Mouse (Mus musculus): ENCODE data around the gene 4930523C07Rik. TPM values are rescaled to one million over a fixed set of nuclear protein-coding genes. Genes with fewer than 3 reads are reported as not detected.
A peak's percentile ranks its signal among the peaks of the same experiment; 100 is the strongest.

Gene 4930523C07Rik
- polyA plus RNA-seq, 1 experiment from 2014 or later = 11.8 TPM

DNA sequence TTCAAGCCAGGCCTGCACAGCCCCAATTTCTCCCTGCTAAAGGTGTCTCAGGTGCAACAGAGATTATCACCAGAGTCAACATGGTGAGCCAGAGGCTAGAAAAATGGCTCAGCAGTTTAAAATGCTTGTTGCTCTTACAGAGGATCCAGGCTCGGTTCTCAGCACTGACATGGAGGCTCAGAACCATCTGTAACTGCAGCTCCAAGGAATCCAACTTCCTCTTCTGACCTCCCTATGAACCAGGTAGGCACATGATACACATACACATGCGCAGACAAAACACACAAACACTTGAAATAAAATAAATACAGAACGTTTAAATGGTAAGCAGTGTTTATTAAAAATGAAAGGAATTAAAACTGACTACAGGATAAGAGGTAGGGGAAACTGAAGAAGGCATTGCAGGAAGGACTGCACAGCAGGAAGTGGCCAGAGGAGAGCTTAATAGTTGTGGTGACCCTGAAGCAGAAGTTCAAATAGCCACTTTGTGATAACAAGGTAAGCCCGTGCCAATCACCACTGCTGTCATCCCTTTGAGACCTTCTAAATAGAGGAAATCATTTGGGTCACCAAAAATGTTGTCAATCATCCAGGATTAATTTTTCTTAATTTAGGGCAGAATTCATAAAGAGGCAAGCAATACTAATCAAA is 10.1 kb upstream of the 4930523C07Rik start:
- H3K27me3 ChIP-seq = no peaks in the 10 kb centered on the region
- ATAC-seq (ENCODE audit: low FRiP score, low read depth) = no peak
- no peak overlapping the region for H3K4me3 ChIP-seq
- H3K36me3 ChIP-seq = no peaks in the 10 kb centered on the region
- 84% methylated on average over 4 of the region's 4 CpGs for WGBS
- H3K9ac ChIP-seq = no peak overlapping the region
- no peaks in the 10 kb centered on the region for H3K9me3 ChIP-seq
- no peaks in the 10 kb centered on the region for H3K4me1 ChIP-seq
- H3K27ac ChIP-seq = no peak overlapping the region
- H3K4me2 ChIP-seq (replicated peaks) = no peak overlapping the region

DNA sequence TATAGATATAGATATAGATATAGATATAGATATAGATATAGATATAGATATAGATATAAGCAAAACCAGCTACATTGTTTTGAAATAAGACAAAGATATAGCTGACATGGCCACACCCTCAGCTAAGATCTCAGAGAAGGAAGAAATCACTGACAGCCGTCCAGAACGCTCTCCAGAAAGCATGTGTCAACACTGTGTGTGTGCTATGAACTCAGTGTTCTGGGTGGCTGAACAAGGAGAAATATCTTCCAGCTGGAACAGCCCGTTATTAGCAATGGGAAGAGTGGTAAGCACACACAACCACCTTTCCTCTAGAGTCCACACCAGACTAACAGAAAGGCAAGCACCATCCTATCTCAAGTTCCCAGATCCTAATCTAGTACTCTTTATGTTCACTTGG is 8.6 kb upstream of the 4930523C07Rik start:
- Histone ChIP-seq H3K27me3 (no peaks in the 10 kb centered on the region), H3K36me3 (no peaks in the 10 kb centered on the region), H3K4me3 (no peak overlapping the region), H3K9ac (no peak overlapping the region), H3K9me3 (no peaks in the 10 kb centered on the region), H3K27ac (no peak overlapping the region), H3K4me1 (no peaks in the 10 kb centered on the region), H3K4me2 (replicated peaks) (no peak overlapping the region)
- WGBS = 80% methylated on average over 3 of the region's 3 CpGs
- ATAC-seq (ENCODE audit: low FRiP score, low read depth) = no peak

- no peaks in the 10 kb centered on the region for H3K9me3 ChIP-seq
- no peaks in the 10 kb centered on the region for H3K4me1 ChIP-seq
- no peak overlapping the region for H3K27ac ChIP-seq
- ATAC-seq (ENCODE audit: low FRiP score, low read depth) = peak; percentile 59; the same call in 1 of the 2 replicates
- H3K27me3 ChIP-seq = no peaks in the 10 kb centered on the region
- WGBS = 69% methylated on average over 4 of the region's 5 CpGs
- H3K36me3 ChIP-seq = no peaks in the 10 kb centered on the region
- no peak overlapping the region for H3K4me2 ChIP-seq (replicated peaks)
- no peak overlapping the region for H3K4me3 ChIP-seq
- H3K9ac ChIP-seq = no peak overlapping the region
Measured at GRCm38 (mm10) chr1:160036996-160037521, 7.1 kb upstream of the 4930523C07Rik start.

- H3K4me2 ChIP-seq (replicated peaks) = no peak overlapping the region
- no peak for ATAC-seq (ENCODE audit: low FRiP score, low read depth)
- WGBS = 65% methylated on average over 7 of the region's 7 CpGs
Measured at GRCm38 (mm10) chr1:160039951-160040645, 4.1 kb upstream of the 4930523C07Rik start.

GRCm38 (mm10) chr1:160041264-160041775 is 2.9 kb upstream of the 4930523C07Rik start:
- Histone ChIP-seq H3K4me3 (no peak overlapping the region), H3K4me2 (replicated peaks) (no peak overlapping the region), H3K4me1 (0 out of 2 replicates have a peak, but pooled peaks cover 5% of the 10 kb centered on the region), H3K36me3 (no peaks in the 10 kb centered on the region), H3K27me3 (no peaks in the 10 kb centered on the region; the same call in 1 of the 2 replicates), H3K27ac (no peak overlapping the region), H3K9me3 (no peaks in the 10 kb centered on the region), H3K9ac (no peak overlapping the region)
- 88% methylated on average over 7 of the region's 7 CpGs for WGBS
- ATAC-seq (ENCODE audit: low FRiP score, low read depth) = no peak

More at GRCm38 (mm10) chr1:160039951-160040645, 4.1 kb upstream of the 4930523C07Rik start:
- H3K27me3 ChIP-seq = no peaks in the 10 kb centered on the region; the same call in 1 of the 2 replicates
- no peak overlapping the region for H3K4me3 ChIP-seq
- no peaks in the 10 kb centered on the region for H3K9me3 ChIP-seq
- no peaks in the 10 kb centered on the region for H3K36me3 ChIP-seq
- H3K4me1 ChIP-seq = 0 out of 2 replicates have a peak, but pooled peaks cover 5% of the 10 kb centered on the region
- H3K27ac ChIP-seq = no peak overlapping the region
- no peak overlapping the region for H3K9ac ChIP-seq

DNA sequence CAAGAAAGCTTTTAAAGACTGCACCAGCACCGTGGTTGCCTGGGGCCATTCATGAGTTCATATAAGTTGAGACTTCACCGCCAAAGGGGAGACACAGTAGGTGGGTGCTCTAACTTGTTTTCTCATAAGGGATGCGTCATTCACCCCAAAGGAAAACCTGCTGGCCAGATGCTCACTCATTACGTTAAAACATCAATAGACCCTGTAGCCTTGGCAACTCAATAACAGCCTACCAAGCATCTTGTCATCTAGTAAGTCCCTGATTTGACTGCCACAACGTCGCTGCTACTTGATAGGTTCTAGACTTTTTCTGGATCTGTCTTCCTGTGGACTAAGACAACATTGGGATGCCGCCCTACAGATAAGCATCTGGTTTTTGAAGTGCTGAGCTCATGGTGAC is 1.8 kb upstream of the 4930523C07Rik start:
- H3K36me3 ChIP-seq = no peaks in the 10 kb centered on the region
- 73% methylated on average over 7 of the region's 7 CpGs for WGBS
- H3K27ac ChIP-seq = no peak overlapping the region
- ATAC-seq (ENCODE audit: low FRiP score, low read depth) = no peak
- H3K4me1 ChIP-seq = 0 out of 2 replicates have a peak, but pooled peaks cover 5% of the 10 kb centered on the region
- H3K27me3 ChIP-seq = no peaks in the 10 kb centered on the region; the same call in 1 of the 2 replicates
- H3K9ac ChIP-seq = no peak overlapping the region
- no peaks in the 10 kb centered on the region for H3K9me3 ChIP-seq
- H3K4me2 ChIP-seq (replicated peaks) = no peak overlapping the region
- H3K4me3 ChIP-seq = no peak overlapping the region

GRCm38 (mm10) chr1:160043271-160043975 is 759 bp upstream of the 4930523C07Rik start:
- Histone ChIP-seq H3K9ac (no peak overlapping the region), H3K4me2 (replicated peaks) (peak overlapping the region; percentile 82), H3K9me3 (no peaks in the 10 kb centered on the region), H3K27ac (no peak overlapping the region), H3K36me3 (no peaks in the 10 kb centered on the region), H3K4me1 (0 out of 2 replicates have a peak, but pooled peaks cover 5% of the 10 kb centered on the region), H3K27me3 (no peaks in the 10 kb centered on the region; the same call in 1 of the 2 replicates), H3K4me3 (peak overlapping the region; percentile 51)
- ATAC-seq (ENCODE audit: low FRiP score, low read depth) = no peak
- 88% methylated on average over 13 of the region's 13 CpGs for WGBS

GRCm38 (mm10) chr1:160045056-160045715 is 1.0 kb downstream of the 4930523C07Rik start:
- H3K4me2 ChIP-seq (replicated peaks) = peak overlapping the region; percentile 82
- 70% methylated on average over 3 of the region's 3 CpGs for WGBS
- H3K27me3 ChIP-seq = no peaks in the 10 kb centered on the region; the same call in 1 of the 2 replicates
- H3K9me3 ChIP-seq = no peaks in the 10 kb centered on the region
- H3K36me3 ChIP-seq = no peaks in the 10 kb centered on the region
- no peak overlapping the region for H3K27ac ChIP-seq
- H3K4me1 ChIP-seq = 0 out of 2 replicates have a peak, but pooled peaks cover 5% of the 10 kb centered on the region
- peak overlapping the region; percentile 72; the same call in 1 of the 2 replicates for H3K9ac ChIP-seq
- ATAC-seq (ENCODE audit: low FRiP score, low read depth) = no peak
- peak overlapping the region; percentile 51 for H3K4me3 ChIP-seq

DNA sequence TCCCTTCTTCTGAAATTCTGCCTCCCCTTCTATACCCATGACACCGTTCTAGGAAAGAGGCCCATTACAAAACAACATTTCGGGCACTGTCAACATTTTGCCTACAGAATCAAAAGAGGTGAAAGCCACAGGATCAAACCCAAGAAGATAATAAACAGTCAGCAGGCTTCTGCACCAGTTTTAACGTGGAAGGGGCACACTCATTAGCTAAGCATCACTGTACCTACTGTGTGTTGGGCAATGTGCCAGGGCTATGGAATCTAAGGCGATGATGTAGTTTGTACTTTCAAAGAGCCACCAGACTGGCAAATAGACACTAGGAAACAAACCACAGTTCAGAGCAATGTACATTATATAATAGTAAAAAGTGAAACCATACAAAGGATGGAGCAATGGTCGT is 1.8 kb downstream of the 4930523C07Rik start:
- no peak for ATAC-seq (ENCODE audit: low FRiP score, low read depth)
- no peak overlapping the region for H3K27ac ChIP-seq
- H3K4me2 ChIP-seq (replicated peaks) = no peak overlapping the region
- H3K4me1 ChIP-seq = 0 out of 2 replicates have a peak, but pooled peaks cover 5% of the 10 kb centered on the region
- no peak overlapping the region for H3K9ac ChIP-seq
- no peaks in the 10 kb centered on the region; the same call in 1 of the 2 replicates for H3K27me3 ChIP-seq
- no peaks in the 10 kb centered on the region for H3K9me3 ChIP-seq
- WGBS = 84% methylated on average over 5 of the region's 5 CpGs
- H3K36me3 ChIP-seq = no peaks in the 10 kb centered on the region
- H3K4me3 ChIP-seq = no peak overlapping the region

GRCm38 (mm10) chr1:160046786-160047185 is 2.6 kb downstream of the 4930523C07Rik start:
- ATAC-seq (ENCODE audit: low FRiP score, low read depth) = no peak
- no peaks in the 10 kb centered on the region; the same call in 1 of the 2 replicates for H3K27me3 ChIP-seq
- H3K27ac ChIP-seq = no peak overlapping the region
- H3K36me3 ChIP-seq = no peaks in the 10 kb centered on the region
- no peaks in the 10 kb centered on the region for H3K9me3 ChIP-seq
- H3K4me3 ChIP-seq = no peak overlapping the region
- H3K4me1 ChIP-seq = 0 out of 2 replicates have a peak, but pooled peaks cover 5% of the 10 kb centered on the region
- H3K9ac ChIP-seq = no peak overlapping the region
- no peak overlapping the region for H3K4me2 ChIP-seq (replicated peaks)
- WGBS = 75% methylated on average over 4 of the region's 4 CpGs

GRCm38 (mm10) chr1:160047481-160047931 is 3.3 kb downstream of the 4930523C07Rik start:
- H3K27ac ChIP-seq = no peak overlapping the region
- no peak overlapping the region for H3K4me2 ChIP-seq (replicated peaks)
- H3K27me3 ChIP-seq = no peaks in the 10 kb centered on the region; the same call in 1 of the 2 replicates
- no peaks in the 10 kb centered on the region for H3K9me3 ChIP-seq
- no peaks in the 10 kb centered on the region for H3K36me3 ChIP-seq
- no peak overlapping the region for H3K9ac ChIP-seq
- no peak overlapping the region for H3K4me3 ChIP-seq
- WGBS = 90% methylated on average over 7 of the region's 7 CpGs
- ATAC-seq (ENCODE audit: low FRiP score, low read depth) = no peak
- H3K4me1 ChIP-seq = 0 out of 2 replicates have a peak, but pooled peaks cover 5% of the 10 kb centered on the region
